Mouse (Mus musculus): ENCODE measurements around the gene Mrpl20. TPM values are rescaled to one million over a fixed set of nuclear protein-coding genes. Genes with fewer than 3 reads are reported as not detected.
A peak's percentile ranks its signal among the peaks of the same experiment; 100 is the strongest.

Gene Mrpl20
- polyA plus RNA-seq, 1 experiment from 2014 or later: 186 TPM

GRCm38 (mm10) chr4:155773335-155774078, 29.2 kb upstream of the Mrpl20 start:
- TF ChIP-seq EP300 (IDR thresholded peaks at IDR 0.05) (no peak), CTCF (IDR thresholded peaks at IDR 0.05) (no peak)
- ATAC-seq: no peak
- Histone ChIP-seq H3K27me3 (replicated peaks; ENCODE audit: insufficient read depth, low read length) (0 out of 2 replicates have a peak, but pooled peaks cover 4% of the 10 kb centered on the region), H3K36me3 (ENCODE audit: insufficient read depth, low read length) (no peaks in the 10 kb centered on the region), H3K9me3 (ENCODE audit: low read length) (no peaks in the 10 kb centered on the region), H3K4me3 (ENCODE audit: low read depth, low read length) (no peak overlapping the region), H3K4me2 (replicated peaks; ENCODE audit: low read depth, low read length) (peak overlapping the region; percentile 63), H3K4me1 (ENCODE audit: insufficient read depth, low read depth, low read length) (peaks cover 18% of the 10 kb centered on the region), H3K9ac (replicated peaks; ENCODE audit: low read depth) (no peak overlapping the region), H3K27ac (ENCODE audit: low read length) (no peak overlapping the region)
- no peak for DNase-seq (ENCODE audit: low spot score)
- WGBS: 41% methylated on average over 5 of the region's 5 CpGs

GRCm38 (mm10) chr4:155774280-155774754, 28.4 kb upstream of the Mrpl20 start, which contains the start of gene Vwa1:
Vwa1 (minus strand) TSS chr4:155774698.
- H3K4me3 ChIP-seq (ENCODE audit: low read depth, low read length): peak within 1 kb of the TSS; percentile 26
- under 1% methylated on average over 35 of the region's 35 CpGs for WGBS
- 0 out of 2 replicates have a peak, but pooled peaks cover 4% of the 10 kb centered on the region for H3K27me3 ChIP-seq (replicated peaks; ENCODE audit: insufficient read depth, low read length)
- H3K9me3 ChIP-seq (ENCODE audit: low read length): no peaks in the 10 kb centered on the region
- H3K27ac ChIP-seq (ENCODE audit: low read length): no peak within 1 kb of the TSS
- H3K36me3 ChIP-seq (ENCODE audit: insufficient read depth, low read length): no peaks in the 10 kb centered on the region
- ATAC-seq (peak; percentile 68), DNase-seq (ENCODE audit: low spot score) (peak; percentile 92)
- TF ChIP-seq CTCF (IDR thresholded peaks at IDR 0.05): no peak
- TF ChIP-seq EP300 (IDR thresholded peaks at IDR 0.05): no peak
- H3K4me2 ChIP-seq (replicated peaks; ENCODE audit: low read depth, low read length): peak within 1 kb of the TSS; percentile 63
- H3K4me1 ChIP-seq (ENCODE audit: insufficient read depth, low read depth, low read length): peaks cover 18% of the 10 kb centered on the region
- no peak within 1 kb of the TSS for H3K9ac ChIP-seq (replicated peaks; ENCODE audit: low read depth)

DNA sequence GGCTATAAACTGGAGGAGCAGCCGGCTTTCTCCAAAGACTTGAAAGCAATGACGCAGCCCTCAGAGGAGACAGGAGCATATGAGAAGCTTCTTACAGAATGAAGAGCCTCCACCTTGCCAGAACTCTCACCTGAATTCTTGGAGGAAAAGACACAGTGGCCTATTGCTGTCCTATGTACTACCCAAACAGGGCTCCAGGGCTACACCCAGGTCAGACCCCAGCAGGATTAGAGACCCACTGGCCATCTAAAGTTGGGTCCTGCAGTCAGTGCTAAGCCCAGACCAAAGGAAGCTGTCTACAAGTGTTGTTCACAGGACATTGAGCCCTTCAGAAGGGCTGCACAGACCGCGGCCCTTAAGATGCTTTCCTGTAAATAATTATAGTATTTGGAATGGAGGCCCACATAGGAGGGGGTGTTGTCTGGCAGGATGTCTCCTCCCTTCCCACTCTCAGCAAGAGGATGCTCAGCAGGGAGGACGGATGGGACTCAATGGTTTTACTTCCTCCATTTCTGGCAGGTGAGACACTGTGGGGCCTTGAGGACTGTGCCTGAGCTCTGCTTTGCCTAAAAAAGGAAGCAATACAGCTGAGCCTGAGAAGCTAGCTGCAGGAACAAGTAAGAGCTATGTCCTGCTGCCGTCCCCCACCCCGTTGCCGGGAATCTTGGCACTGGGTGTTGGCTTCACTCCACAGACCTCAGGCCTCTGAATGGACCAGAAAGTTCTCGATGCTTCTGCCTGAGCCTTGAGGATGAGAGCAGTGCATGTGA, 27.5 kb upstream of the Mrpl20 start:
- TF ChIP-seq CTCF (IDR thresholded peaks at IDR 0.05) (no peak), EP300 (IDR thresholded peaks at IDR 0.05) (no peak)
- Histone ChIP-seq H3K9ac (replicated peaks; ENCODE audit: low read depth) (no peak overlapping the region), H3K4me2 (replicated peaks; ENCODE audit: low read depth, low read length) (peak overlapping the region; percentile 63; the same call in 1 of the 2 replicates), H3K36me3 (ENCODE audit: insufficient read depth, low read length) (no peaks in the 10 kb centered on the region), H3K4me1 (ENCODE audit: insufficient read depth, low read depth, low read length) (peaks cover 18% of the 10 kb centered on the region), H3K9me3 (ENCODE audit: low read length) (no peaks in the 10 kb centered on the region), H3K27ac (ENCODE audit: low read length) (no peak overlapping the region), H3K27me3 (replicated peaks; ENCODE audit: insufficient read depth, low read length) (0 out of 2 replicates have a peak, but pooled peaks cover 4% of the 10 kb centered on the region), H3K4me3 (ENCODE audit: low read depth, low read length) (no peak overlapping the region)
- WGBS: 31% methylated on average over 9 of the region's 9 CpGs
- DNase-seq (ENCODE audit: low spot score): no peak
- peak; percentile 8 for ATAC-seq

- Histone ChIP-seq H3K27ac (ENCODE audit: low read length) (no peak overlapping the region), H3K27me3 (replicated peaks; ENCODE audit: insufficient read depth, low read length) (0 out of 2 replicates have a peak, but pooled peaks cover 4% of the 10 kb centered on the region), H3K9ac (replicated peaks; ENCODE audit: low read depth) (no peak overlapping the region), H3K4me2 (replicated peaks; ENCODE audit: low read depth, low read length) (no peak overlapping the region), H3K4me1 (ENCODE audit: insufficient read depth, low read depth, low read length) (peaks cover 15% of the 10 kb centered on the region), H3K4me3 (ENCODE audit: low read depth, low read length) (no peak overlapping the region), H3K9me3 (ENCODE audit: low read length) (no peaks in the 10 kb centered on the region), H3K36me3 (ENCODE audit: insufficient read depth, low read length) (no peaks in the 10 kb centered on the region)
- 62% methylated on average over 3 of the region's 3 CpGs for WGBS
- no peak for TF ChIP-seq CTCF (IDR thresholded peaks at IDR 0.05)
- no peak for TF ChIP-seq EP300 (IDR thresholded peaks at IDR 0.05)
- ATAC-seq (no peak), DNase-seq (ENCODE audit: low spot score) (no peak)
These were observed 26.8 kb upstream of the Mrpl20 start for GRCm38 (mm10) chr4:155775855-155776254.

- ATAC-seq (no peak; the same call in 1 of the 2 replicates), DNase-seq (ENCODE audit: low spot score) (no peak)
- Histone ChIP-seq H3K9me3 (ENCODE audit: low read length) (no peaks in the 10 kb centered on the region), H3K4me2 (replicated peaks; ENCODE audit: low read depth, low read length) (no peak overlapping the region), H3K4me1 (ENCODE audit: insufficient read depth, low read depth, low read length) (peaks cover 15% of the 10 kb centered on the region), H3K9ac (replicated peaks; ENCODE audit: low read depth) (no peak overlapping the region), H3K36me3 (ENCODE audit: insufficient read depth, low read length) (no peaks in the 10 kb centered on the region), H3K27me3 (replicated peaks; ENCODE audit: insufficient read depth, low read length) (0 out of 2 replicates have a peak, but pooled peaks cover 4% of the 10 kb centered on the region), H3K4me3 (ENCODE audit: low read depth, low read length) (no peak overlapping the region), H3K27ac (ENCODE audit: low read length) (no peak overlapping the region; the same call in 1 of the 2 replicates)
- no peak for TF ChIP-seq CTCF (IDR thresholded peaks at IDR 0.05)
- no peak for TF ChIP-seq EP300 (IDR thresholded peaks at IDR 0.05)
- 40% methylated on average over 2 of the region's 2 CpGs for WGBS
These were observed 25.9 kb upstream of the Mrpl20 start for GRCm38 (mm10) chr4:155776704-155777335.

All from lung, postnatal 0 days (tissue).